Mouse (Mus musculus) megakaryocyte, embryonic 14.5 days (primary cell): ENCODE results near the gene Scand1.

Experiments used
- FLI1 ChIP-seq: IDR thresholded peaks from 2 replicates; pipeline ENCODE4 v1.6.1; 2012; ENCODE audit warnings: low read length, inconsistent platforms, mixed read lengths
- GATA1 ChIP-seq: IDR thresholded peaks from 3 replicates; pipeline ENCODE4 v1.6.1; 2012; ENCODE audit warnings: mixed read lengths, low read length, inconsistent platforms, borderline replicate concordance

GRCm38 (mm10) chr2:156263204-156263893 is 49.2 kb downstream of the Scand1 start:
- TF ChIP-seq GATA1 (no peak), FLI1 (no peak)
